Mouse (Mus musculus) hematopoietic multipotent progenitor cell, adult 10-12 weeks (in vitro differentiated cells): Measurements from ENCODE around the gene Ints4. TPM values are rescaled to one million over a fixed set of nuclear protein-coding genes. Genes with fewer than 3 reads are reported as not detected.

Experiments
- polyA plus RNA-seq: library from polyadenylated mRNA; stranded (reverse); fragments of >175 nt; gene quantifications from 2 replicates; pipeline ENCODE4 v1.2.3, GENCODE M21; 2012; ENCODE audit warnings: low replicate concordance

The Ints4 gene
- 6.7 and 8.2 TPM in 2 replicates for polyA plus RNA-seq

GRCm38 (mm10) chr7:97480821-97481339 is at the start of gene Ints4:
Gene Ints4 (plus strand): TSS chr7:97480956.

GRCm38 (mm10) chr7:97451023-97451422 is 29.7 kb upstream of the Ints4 start, which contains the start of gene Kctd14:
Gene Kctd14 (plus strand): TSS chr7:97451323.

GRCm38 (mm10) chr7:97579067-97579975 is 98.6 kb downstream of the Ints4 start, which contains the start of the genes Aamdc and Rsf1:
Gene Aamdc (minus strand): TSS chr7:97579497.
Gene Rsf1 (plus strand): TSS chr7:97579889.

Other genes starting within 250 kb of the Ints4 start
- gene Usp35, start 148.9 kb upstream of the Ints4 start, polyA plus RNA-seq = 3.8 and 6.6 TPM in 2 replicates
- gene Kctd21, start 148.6 kb upstream of the Ints4 start, polyA plus RNA-seq = 0.53 and 1.5 TPM in 2 replicates
- 0.95 and 1.2 TPM in 2 replicates for gene Alg8, start 109.3 kb upstream of the Ints4 start, polyA plus RNA-seq
- 38.2 and 144 TPM in 2 replicates for gene Ndufc2, start 81.0 kb upstream of the Ints4 start, polyA plus RNA-seq
- gene Thrsp, start 63.2 kb upstream of the Ints4 start, polyA plus RNA-seq = 0.09 TPM in 1 of 2 replicates, not detected in the other
- gene Kctd14, start 29.6 kb upstream of the Ints4 start, polyA plus RNA-seq = 3.1 and 6.1 TPM in 2 replicates
- gene Aamdc, start 98.5 kb downstream of the Ints4 start, polyA plus RNA-seq = 2.3 and 6.9 TPM in 2 replicates
- 15.9 and 23.0 TPM in 2 replicates for gene Rsf1, start 98.9 kb downstream of the Ints4 start, polyA plus RNA-seq
- gene Clns1a, start 215.7 kb downstream of the Ints4 start, polyA plus RNA-seq = 21.3 and 25.7 TPM in 2 replicates